31 mouse cellular contexts compared by ENCODE assay signal in genomic region chr16:9106211-9106610, GRCm38 (mm10).
"Had no signal": no experiment of that assay in that cellular context is flagged by ENCODE, and none has a peak within 500 bp of the region (broad histone marks: within the 10 kb centered on the region; RNA-seq: fewer than 3 reads in every experiment).

No protein-coding gene starts in this region.

- H3K27ac ChIP-seq: limb, embryonic 10.5 days; limb, embryonic 12.5 days; limb, embryonic 13.5 days; limb, embryonic 15.5 days; liver, embryonic 12.5 days; liver, embryonic 13.5 days; liver, embryonic 14.5 days; liver, embryonic 15.5 days; lung, embryonic 15.5 days; macrophage; midbrain, embryonic 10.5 days; midbrain, embryonic 12.5 days; midbrain, embryonic 13.5 days; midbrain, embryonic 15.5 days had no signal

- DNase-seq: left cerebral cortex, postnatal 4 days; liver; liver, embryonic 13.5 days; liver, postnatal 0 days; lung, adult 18-20 months; lung, adult 2 months; lung, embryonic 14.5 days; lung, postnatal 10 days; lung, postnatal 14 days; lung, postnatal 36 days; lung, postnatal 4 days; midbrain, embryonic 14.5 days had no signal

- H3K4me1 ChIP-seq: limb, embryonic 10.5 days; limb, embryonic 12.5 days; limb, embryonic 13.5 days; limb, embryonic 15.5 days; liver, embryonic 12.5 days; liver, embryonic 13.5 days; liver, embryonic 15.5 days; lung, embryonic 15.5 days; megakaryocyte, embryonic 14.5 days; midbrain, embryonic 10.5 days; midbrain, embryonic 12.5 days; midbrain, embryonic 13.5 days; midbrain, embryonic 15.5 days had no signal

- H3K4me2 ChIP-seq: limb, embryonic 12.5 days; limb, embryonic 13.5 days; limb, embryonic 15.5 days; liver, embryonic 11.5 days; liver, embryonic 12.5 days; liver, embryonic 13.5 days; liver, embryonic 15.5 days; lung, embryonic 14.5 days; lung, embryonic 15.5 days; midbrain, embryonic 11.5 days; midbrain, embryonic 12.5 days; midbrain, embryonic 13.5 days; midbrain, embryonic 15.5 days had no signal

- H3K9me3 ChIP-seq: limb, embryonic 10.5 days; limb, embryonic 13.5 days; limb, embryonic 15.5 days; liver, embryonic 15.5 days; lung, embryonic 15.5 days; midbrain, embryonic 15.5 days had no signal

- H3K9ac ChIP-seq: limb, embryonic 12.5 days; limb, embryonic 13.5 days; limb, embryonic 15.5 days; liver, embryonic 12.5 days; liver, embryonic 13.5 days; liver, embryonic 14.5 days; liver, embryonic 15.5 days; liver, postnatal 0 days; lung, embryonic 14.5 days; lung, embryonic 15.5 days; midbrain, embryonic 12.5 days; midbrain, embryonic 13.5 days; midbrain, embryonic 15.5 days had no signal

- ATAC-seq: liver, embryonic 12.5 days; liver, postnatal 0 days; lung, postnatal 0 days; midbrain, embryonic 13.5 days; midbrain, embryonic 15.5 days; midbrain, embryonic 16.5 days had no signal

- H3K36me3 ChIP-seq: limb, embryonic 10.5 days; limb, embryonic 12.5 days; limb, embryonic 13.5 days; limb, embryonic 15.5 days; liver, embryonic 12.5 days; liver, embryonic 13.5 days; liver, embryonic 15.5 days; lung, embryonic 15.5 days; midbrain, embryonic 10.5 days; midbrain, embryonic 12.5 days; midbrain, embryonic 13.5 days; midbrain, embryonic 15.5 days had no signal

- H3K4me3 ChIP-seq: limb, embryonic 10.5 days; limb, embryonic 12.5 days; limb, embryonic 13.5 days; limb, embryonic 15.5 days; liver, embryonic 12.5 days; liver, embryonic 13.5 days; liver, embryonic 15.5 days; lung, embryonic 15.5 days; megakaryocyte, embryonic 14.5 days; midbrain, embryonic 10.5 days; midbrain, embryonic 12.5 days; midbrain, embryonic 13.5 days; midbrain, embryonic 15.5 days; myocyte had no signal

- H3K27me3 ChIP-seq: limb, embryonic 12.5 days; limb, embryonic 13.5 days; limb, embryonic 15.5 days; liver, embryonic 12.5 days; liver, embryonic 13.5 days; liver, embryonic 15.5 days; lung, embryonic 15.5 days; megakaryocyte, embryonic 14.5 days; midbrain, embryonic 12.5 days; midbrain, embryonic 13.5 days; midbrain, embryonic 15.5 days had no signal
